Mouse (Mus musculus) heart, embryonic 13.5 days (tissue): ENCODE results near the gene Btbd1. TPM values are rescaled to one million over a fixed set of nuclear protein-coding genes. Genes with fewer than 3 reads are reported as not detected.

Experiments used
- ATAC-seq: fragments of 200-750 bp; cut with Nextera tagmentation; 2 replicates; pipeline ENCODE4 v1.8.0; 2017; ENCODE audit warnings: moderate TSS enrichment; ENCODE audit not compliant: insufficient number of reproducible peaks, low FRiP score, low TSS enrichment; ENCODE audit errors: extremely low read depth
- H3K27ac ChIP-seq: fragments of 300-500 bp; sonication (generic); replicated peaks from 2 replicates; pipeline ENCODE4 v1.5.1; 2015; ENCODE audit warnings: moderate library complexity, mild to moderate bottlenecking, inconsistent platforms
- H3K27me3 ChIP-seq: fragments of 300-500 bp; sonication (generic); replicated peaks from 2 replicates; pipeline ENCODE4 v1.6.1; 2015; ENCODE audit warnings: mild to moderate bottlenecking, inconsistent platforms
- H3K36me3 ChIP-seq: fragments of 300-500 bp; sonication (generic); 2 replicates; pipeline ENCODE4 v1.6.1; 2015; ENCODE audit warnings: mild to moderate bottlenecking, inconsistent platforms
- H3K4me1 ChIP-seq: fragments of 300-500 bp; sonication (generic); 2 replicates; pipeline ENCODE4 v1.6.1; 2015; ENCODE audit warnings: inconsistent platforms
- H3K4me2 ChIP-seq: fragments of 300-500 bp; sonication (generic); 2 replicates; pipeline ENCODE4 v1.6.1; 2015; ENCODE audit warnings: inconsistent platforms, mild to moderate bottlenecking, moderate library complexity
- H3K4me3 ChIP-seq: fragments of 300-500 bp; sonication (generic); 2 replicates; pipeline ENCODE4 v1.5.1; 2015; ENCODE audit warnings: moderate library complexity, mild to moderate bottlenecking, inconsistent platforms
- H3K9ac ChIP-seq: fragments of 300-500 bp; sonication (generic); 2 replicates; pipeline ENCODE4 v1.6.1; 2015; ENCODE audit warnings: inconsistent platforms, mild to moderate bottlenecking, moderate library complexity
- H3K9me3 ChIP-seq: fragments of 300-500 bp; sonication (generic); 2 replicates; pipeline ENCODE4 v1.6.1; 2016; ENCODE audit warnings: inconsistent platforms
- WGBS: fragments of 180-500 bp; shearing (Covaris S2); methylation state at CpG from one replicate; pipeline ENCODE4 v1.1.7; 2015; ENCODE audit warnings: mixed read lengths; 5-methylcytosine and 5-hydroxymethylcytosine counted together
- polyA plus RNA-seq: library from polyadenylated mRNA; unstranded; fragments of >200 nt; fragmentation: Nextera tagmentation; extraction: Ambion mirVana; gene quantifications from 2 replicates; pipeline ENCODE4 v1.2.1, GENCODE M21; 2015

Gene Btbd1
- polyA plus RNA-seq, 1 experiment from 2014 or later: 74.6 TPM

- Histone ChIP-seq H3K4me3 (no peak overlapping the region), H3K27ac (no peak overlapping the region), H3K9me3 (no peaks in the 10 kb centered on the region), H3K9ac (no peak overlapping the region), H3K4me1 (peaks cover 48% of the 10 kb centered on the region), H3K4me2 (0 out of 2 replicates have a peak overlapping the region, but pooled peaks have one; percentile 87), H3K36me3 (peaks cover 3% of the 10 kb centered on the region), H3K27me3 (peaks cover 10% of the 10 kb centered on the region)
- WGBS: 81% methylated on average over 2 of the region's 2 CpGs
- no peak for ATAC-seq
Measured at GRCm38 (mm10) chr7:81861461-81861860, 32.2 kb upstream of the Btbd1 start.

DNA sequence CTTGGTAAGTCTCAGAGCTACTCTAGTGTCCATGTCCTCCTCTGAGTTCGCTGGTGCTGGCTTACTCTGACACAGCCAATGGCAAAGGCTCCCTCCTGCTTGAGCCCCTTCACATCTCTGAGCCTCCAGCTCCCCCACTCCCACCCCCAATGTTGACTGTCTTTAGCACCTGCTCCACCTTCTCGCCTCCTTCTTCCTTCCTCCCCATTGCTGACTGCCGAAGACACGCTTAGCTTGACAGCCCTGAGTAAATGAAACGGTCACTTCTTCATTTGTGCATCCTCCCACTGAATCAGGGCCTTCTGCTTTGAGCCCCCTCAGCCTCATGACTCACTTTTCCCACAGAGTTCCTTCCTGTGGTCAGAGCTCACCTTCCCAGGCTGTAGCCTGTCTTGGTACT, 31.8 kb upstream of the Btbd1 start:
- Histone ChIP-seq H3K9me3 (no peaks in the 10 kb centered on the region), H3K9ac (0 out of 2 replicates have a peak overlapping the region, but pooled peaks have one; percentile 87), H3K4me3 (no peak overlapping the region), H3K4me2 (peak overlapping the region; percentile 87), H3K27ac (peak overlapping the region; percentile 68; the same call in 1 of the 2 replicates), H3K27me3 (peaks cover 11% of the 10 kb centered on the region), H3K36me3 (peaks cover 3% of the 10 kb centered on the region; the same call in 1 of the 2 replicates), H3K4me1 (peaks cover 48% of the 10 kb centered on the region)
- no peak for ATAC-seq
- 65% methylated on average over 5 of the region's 5 CpGs for WGBS

- WGBS: 32% methylated on average over 11 of the region's 11 CpGs
- Histone ChIP-seq H3K9ac (peak overlapping the region; percentile 87), H3K4me3 (peak overlapping the region; percentile 72), H3K4me1 (peaks cover 54% of the 10 kb centered on the region), H3K4me2 (peak overlapping the region; percentile 87), H3K36me3 (no peaks in the 10 kb centered on the region), H3K27ac (peak overlapping the region; percentile 68), H3K27me3 (peaks cover 11% of the 10 kb centered on the region), H3K9me3 (no peaks in the 10 kb centered on the region)
- no peak for ATAC-seq
Measured at GRCm38 (mm10) chr7:81860071-81860470, 30.8 kb upstream of the Btbd1 start.

- Histone ChIP-seq H3K9me3 (no peaks in the 10 kb centered on the region), H3K4me1 (peaks cover 63% of the 10 kb centered on the region), H3K27me3 (peaks cover 11% of the 10 kb centered on the region), H3K4me3 (peak within 1 kb of the TSS; percentile 72), H3K27ac (peak within 1 kb of the TSS; percentile 68), H3K36me3 (no peaks in the 10 kb centered on the region), H3K4me2 (peak within 1 kb of the TSS; percentile 87), H3K9ac (peak within 1 kb of the TSS; percentile 87)
- ATAC-seq: peak; percentile 31; the same call in 1 of the 2 replicates
- WGBS: under 1% methylated on average over 64 of the region's 64 CpGs
Measured at GRCm38 (mm10) chr7:81858968-81859721, 29.9 kb upstream of the Btbd1 start, which contains the start of gene Tm6sf1. TSS of gene Tm6sf1 (plus strand) at chr7:81859001.

DNA sequence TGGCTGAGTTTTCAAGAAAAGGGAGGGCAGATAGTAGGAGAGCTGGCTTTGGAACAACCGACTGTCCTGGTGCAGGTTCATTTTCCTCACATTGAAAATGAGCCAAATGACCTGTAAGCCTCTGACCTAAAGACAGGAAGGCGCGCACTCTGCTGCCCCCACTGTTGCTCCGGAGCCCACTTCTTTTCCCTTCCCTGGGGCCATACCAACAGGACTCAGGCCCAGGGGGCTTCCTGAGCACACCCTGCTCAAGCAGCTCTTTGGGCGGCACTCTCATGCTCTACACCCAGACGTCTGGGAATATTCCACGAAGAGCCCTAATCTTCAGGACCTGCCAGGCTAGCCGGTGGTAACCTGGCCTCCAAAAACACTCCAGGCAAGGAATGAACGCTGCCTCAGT, 29.0 kb upstream of the Btbd1 start:
- no peak overlapping the region for H3K27ac ChIP-seq
- peaks cover 11% of the 10 kb centered on the region for H3K27me3 ChIP-seq
- H3K4me3 ChIP-seq: peak overlapping the region; percentile 72
- 0 out of 2 replicates have a peak overlapping the region, but pooled peaks have one; percentile 87 for H3K9ac ChIP-seq
- H3K4me1 ChIP-seq: peaks cover 62% of the 10 kb centered on the region
- ATAC-seq: no peak
- WGBS: 7% methylated on average over 9 of the region's 9 CpGs
- H3K36me3 ChIP-seq: no peaks in the 10 kb centered on the region
- no peaks in the 10 kb centered on the region for H3K9me3 ChIP-seq
- H3K4me2 ChIP-seq: peak overlapping the region; percentile 87

DNA sequence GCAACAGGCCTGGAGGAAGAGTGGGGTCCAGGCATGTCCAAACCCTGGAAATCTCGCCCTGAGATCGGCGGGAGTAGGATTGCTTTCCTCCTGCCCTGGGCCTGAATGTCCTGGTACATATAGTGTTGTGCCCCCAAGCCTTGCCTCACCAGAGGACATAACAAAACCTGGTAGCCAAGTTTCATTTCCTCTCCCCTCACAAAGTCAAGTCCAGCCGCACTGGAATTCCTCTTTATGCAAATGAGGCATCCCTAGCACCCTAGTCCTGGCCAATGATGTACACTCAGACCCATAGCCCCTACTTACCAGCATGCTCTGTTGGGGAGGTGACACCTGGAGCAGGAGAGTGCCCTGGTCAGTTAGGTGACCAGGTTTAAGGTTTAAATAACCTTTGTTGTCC, 27.0 kb upstream of the Btbd1 start:
- H3K27me3 ChIP-seq: peaks cover 11% of the 10 kb centered on the region; the same call in 1 of the 2 replicates
- no peaks in the 10 kb centered on the region for H3K9me3 ChIP-seq
- H3K27ac ChIP-seq: no peak overlapping the region
- no peak overlapping the region for H3K4me2 ChIP-seq
- H3K9ac ChIP-seq: no peak overlapping the region
- 78% methylated on average over 4 of the region's 4 CpGs for WGBS
- H3K4me3 ChIP-seq: no peak overlapping the region
- no peak for ATAC-seq
- H3K36me3 ChIP-seq: no peaks in the 10 kb centered on the region
- H3K4me1 ChIP-seq: peaks cover 46% of the 10 kb centered on the region

GRCm38 (mm10) chr7:81855694-81856093, 26.5 kb upstream of the Btbd1 start, which contains the start of gene Gm10160:
TSS of gene Gm10160 (minus strand) at chr7:81855794.
- H3K4me3 ChIP-seq: peak within 1 kb of the TSS; percentile 31

DNA sequence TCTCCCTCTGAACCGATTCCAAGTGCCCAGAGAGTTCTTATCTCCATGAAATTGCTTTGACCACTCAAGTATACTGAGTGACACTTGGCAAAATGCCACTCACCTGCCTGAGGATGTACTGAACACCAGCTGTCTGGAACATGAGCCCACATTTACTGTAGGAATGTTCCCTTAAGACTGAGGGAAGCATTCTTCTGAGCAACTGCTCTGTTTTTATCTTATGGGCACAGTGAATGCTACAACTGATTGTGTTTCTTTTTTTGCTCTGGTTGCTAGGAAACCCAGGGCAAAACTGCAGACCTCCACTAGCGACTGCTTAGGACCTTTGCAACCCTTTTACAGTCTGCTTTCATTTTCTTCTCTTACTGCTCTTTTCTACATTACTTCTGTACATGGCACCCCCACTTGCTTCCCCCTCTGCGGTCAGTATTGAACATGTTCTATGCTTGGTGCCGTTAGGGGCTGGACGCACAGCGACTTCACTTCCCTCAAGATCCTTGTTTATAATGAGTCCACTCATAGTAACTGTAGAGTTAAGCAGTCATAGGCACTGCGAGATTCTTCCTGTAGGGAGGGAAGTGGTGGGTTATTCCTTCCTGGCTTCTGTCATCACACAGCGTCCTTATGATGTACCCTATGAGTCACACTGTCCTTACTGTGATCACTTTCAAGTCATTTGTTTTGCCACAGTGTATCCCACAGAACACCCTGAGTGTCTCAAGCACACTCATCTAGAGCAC, 25.5 kb upstream of the Btbd1 start:
- Histone ChIP-seq H3K27me3 (peaks cover 11% of the 10 kb centered on the region; the same call in 1 of the 2 replicates), H3K4me3 (peak overlapping the region; percentile 31), H3K9ac (peak overlapping the region; percentile 61), H3K4me1 (peaks cover 33% of the 10 kb centered on the region), H3K36me3 (no peaks in the 10 kb centered on the region), H3K27ac (peak overlapping the region; percentile 74), H3K9me3 (no peaks in the 10 kb centered on the region), H3K4me2 (peak overlapping the region; percentile 61)
- WGBS: 36% methylated on average over 8 of the region's 8 CpGs
- peak; percentile 12; the same call in 1 of the 2 replicates for ATAC-seq

More at GRCm38 (mm10) chr7:81855694-81856093, 26.5 kb upstream of the Btbd1 start, which contains the start of gene Gm10160:
- Histone ChIP-seq H3K27me3 (peaks cover 11% of the 10 kb centered on the region; the same call in 1 of the 2 replicates), H3K4me2 (peak within 1 kb of the TSS; percentile 61), H3K9me3 (no peaks in the 10 kb centered on the region), H3K36me3 (no peaks in the 10 kb centered on the region), H3K4me1 (peaks cover 42% of the 10 kb centered on the region), H3K9ac (peak within 1 kb of the TSS; percentile 61), H3K27ac (peak within 1 kb of the TSS; percentile 74)
- no peak for ATAC-seq
- 80% methylated on average over 1 of the region's 1 CpGs for WGBS

- no peak for ATAC-seq
- no peak overlapping the region for H3K27ac ChIP-seq
- H3K36me3 ChIP-seq: no peaks in the 10 kb centered on the region
- H3K4me1 ChIP-seq: peaks cover 21% of the 10 kb centered on the region
- H3K9me3 ChIP-seq: no peaks in the 10 kb centered on the region
- no peak overlapping the region for H3K4me3 ChIP-seq
- H3K9ac ChIP-seq: no peak overlapping the region
- WGBS: 70% methylated on average over 3 of the region's 3 CpGs
- 0 out of 2 replicates have a peak, but pooled peaks cover 4% of the 10 kb centered on the region for H3K27me3 ChIP-seq
- no peak overlapping the region for H3K4me2 ChIP-seq
Measured at GRCm38 (mm10) chr7:81851706-81852105, 22.5 kb upstream of the Btbd1 start.

- WGBS: 73% methylated on average over 6 of the region's 6 CpGs
- Histone ChIP-seq H3K27ac (no peak overlapping the region), H3K9ac (no peak overlapping the region), H3K4me3 (no peak overlapping the region), H3K4me1 (peaks cover 19% of the 10 kb centered on the region), H3K9me3 (no peaks in the 10 kb centered on the region), H3K36me3 (no peaks in the 10 kb centered on the region), H3K4me2 (no peak overlapping the region), H3K27me3 (no peaks in the 10 kb centered on the region)
- no peak for ATAC-seq
Measured at GRCm38 (mm10) chr7:81850171-81850570, 20.9 kb upstream of the Btbd1 start.

- WGBS: 83% methylated on average over 7 of the region's 7 CpGs
- Histone ChIP-seq H3K9me3 (no peaks in the 10 kb centered on the region), H3K36me3 (no peaks in the 10 kb centered on the region), H3K4me1 (peaks cover 14% of the 10 kb centered on the region), H3K27me3 (no peaks in the 10 kb centered on the region), H3K9ac (no peak overlapping the region), H3K4me2 (no peak overlapping the region), H3K4me3 (no peak overlapping the region), H3K27ac (no peak overlapping the region)
- no peak for ATAC-seq
Measured at GRCm38 (mm10) chr7:81849633-81850032, 20.4 kb upstream of the Btbd1 start.
